Mouse (Mus musculus): Measurements from ENCODE around the gene 1700029H14Rik. TPM values are rescaled to one million over a fixed set of nuclear protein-coding genes. Genes with fewer than 3 reads are reported as not detected.

Gene 1700029H14Rik
- polyA plus RNA-seq, 1 experiment from 2014 or later: not detected

DNA sequence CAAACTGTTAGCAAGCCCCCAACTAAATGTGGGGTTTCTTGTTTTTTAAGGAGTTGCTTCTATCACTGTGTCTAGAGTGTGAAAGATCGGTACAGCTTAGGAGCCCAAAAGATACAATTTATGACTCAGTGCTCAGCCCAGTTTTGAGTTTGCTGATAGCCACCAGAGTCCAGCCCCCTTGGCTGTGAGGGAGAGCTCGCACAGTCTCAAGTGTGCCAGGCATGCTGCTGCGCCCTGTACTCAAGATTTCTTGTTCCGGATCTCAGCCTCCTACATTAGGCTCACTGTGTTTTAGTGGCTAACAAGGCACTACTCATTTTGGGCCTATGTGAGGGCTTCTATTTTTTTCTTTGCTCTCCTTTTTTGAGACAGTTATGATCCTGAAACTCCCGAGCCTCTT is 22.1 kb downstream of the 1700029H14Rik start:
- Histone ChIP-seq H3K9me3 (no peaks in the 10 kb centered on the region; the same call in 1 of the 2 replicates), H3K9ac (no peak overlapping the region), H3K27ac (no peak overlapping the region), H3K4me2 (replicated peaks) (no peak overlapping the region), H3K4me1 (no peaks in the 10 kb centered on the region), H3K36me3 (no peaks in the 10 kb centered on the region), H3K4me3 (no peak overlapping the region), H3K27me3 (replicated peaks) (no peaks in the 10 kb centered on the region)
- WGBS: 81% methylated on average over 5 of the region's 5 CpGs
- no peak for ATAC-seq (ENCODE audit: low FRiP score, low read depth)

DNA sequence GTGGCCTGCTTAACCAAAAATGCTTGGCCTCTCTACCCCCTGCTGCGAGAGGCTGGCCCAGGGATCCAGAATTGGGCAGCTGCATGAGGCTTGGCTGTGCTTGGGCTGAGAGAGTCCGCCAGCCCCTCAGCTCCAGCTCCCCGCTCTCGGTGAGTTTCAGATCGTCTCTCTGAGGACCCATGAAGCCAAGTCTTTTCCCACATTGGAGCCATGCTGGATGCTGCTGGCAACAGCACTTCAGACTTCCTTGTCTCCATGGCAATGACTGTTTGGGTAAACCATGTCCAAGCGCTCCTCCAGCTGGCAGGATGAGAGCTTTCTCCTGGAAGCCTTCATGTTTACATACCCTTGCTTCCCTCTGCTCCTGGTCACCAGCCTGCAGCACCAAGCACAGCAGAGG is 23.4 kb downstream of the 1700029H14Rik start:
- H3K4me1 ChIP-seq: no peaks in the 10 kb centered on the region
- H3K27me3 ChIP-seq (replicated peaks): no peaks in the 10 kb centered on the region
- no peak overlapping the region for H3K9ac ChIP-seq
- no peak overlapping the region for H3K27ac ChIP-seq
- H3K4me2 ChIP-seq (replicated peaks): no peak overlapping the region
- 71% methylated on average over 6 of the region's 6 CpGs for WGBS
- no peak overlapping the region for H3K4me3 ChIP-seq
- H3K36me3 ChIP-seq: no peaks in the 10 kb centered on the region
- no peaks in the 10 kb centered on the region for H3K9me3 ChIP-seq
- ATAC-seq (ENCODE audit: low FRiP score, low read depth): no peak

DNA sequence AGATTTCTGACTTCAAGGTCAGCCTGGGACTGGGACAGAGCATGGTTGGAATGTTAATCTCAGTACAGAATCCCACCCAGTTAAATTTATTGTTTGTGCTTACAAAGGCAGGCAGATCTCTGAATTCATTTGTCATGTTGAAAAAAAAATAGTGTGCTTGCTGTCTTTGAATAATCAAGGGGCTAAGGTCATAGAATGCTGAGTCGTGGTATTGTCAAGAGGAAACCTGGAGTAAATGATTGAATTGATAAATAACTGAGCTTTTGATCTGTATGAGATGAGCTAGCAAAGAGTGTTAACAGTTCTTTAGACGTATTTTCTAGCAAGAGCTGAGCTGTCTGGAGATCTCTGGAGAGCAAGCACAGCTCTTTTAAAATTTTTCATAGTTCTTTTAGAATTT is 25.2 kb downstream of the 1700029H14Rik start:
- Histone ChIP-seq H3K4me2 (replicated peaks) (no peak overlapping the region), H3K4me3 (no peak overlapping the region), H3K4me1 (no peaks in the 10 kb centered on the region), H3K9me3 (no peaks in the 10 kb centered on the region), H3K27ac (no peak overlapping the region), H3K36me3 (no peaks in the 10 kb centered on the region), H3K9ac (no peak overlapping the region), H3K27me3 (replicated peaks) (no peaks in the 10 kb centered on the region)
- ATAC-seq (ENCODE audit: low FRiP score, low read depth): no peak
- WGBS: 39% methylated on average over 2 of the region's 2 CpGs

DNA sequence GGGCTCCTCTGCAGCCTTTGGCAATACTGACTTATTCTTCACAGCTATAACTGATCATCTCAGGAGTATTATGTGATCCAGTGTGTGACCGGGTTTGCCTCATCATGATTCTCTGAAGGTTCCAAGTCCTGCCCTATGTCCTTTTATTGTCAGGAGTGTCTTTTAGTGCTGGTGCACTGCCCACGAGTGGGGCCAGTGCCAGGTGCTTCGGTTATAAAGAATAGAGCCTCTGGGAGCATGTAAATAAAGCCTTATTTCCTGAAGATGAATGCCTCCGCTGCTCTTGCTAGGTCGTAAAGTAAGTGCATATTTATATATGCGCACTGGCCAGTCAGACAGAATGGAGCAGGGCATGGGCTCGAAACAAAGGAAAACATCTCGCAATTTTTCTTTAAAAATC is 29.1 kb downstream of the 1700029H14Rik start:
- ATAC-seq (ENCODE audit: low FRiP score, low read depth): no peak
- Histone ChIP-seq H3K36me3 (no peaks in the 10 kb centered on the region), H3K9me3 (no peaks in the 10 kb centered on the region), H3K9ac (no peak overlapping the region), H3K4me3 (no peak overlapping the region), H3K27me3 (replicated peaks) (no peaks in the 10 kb centered on the region), H3K4me1 (peaks cover 23% of the 10 kb centered on the region), H3K4me2 (replicated peaks) (no peak overlapping the region), H3K27ac (no peak overlapping the region)
- 71% methylated on average over 8 of the region's 8 CpGs for WGBS

DNA sequence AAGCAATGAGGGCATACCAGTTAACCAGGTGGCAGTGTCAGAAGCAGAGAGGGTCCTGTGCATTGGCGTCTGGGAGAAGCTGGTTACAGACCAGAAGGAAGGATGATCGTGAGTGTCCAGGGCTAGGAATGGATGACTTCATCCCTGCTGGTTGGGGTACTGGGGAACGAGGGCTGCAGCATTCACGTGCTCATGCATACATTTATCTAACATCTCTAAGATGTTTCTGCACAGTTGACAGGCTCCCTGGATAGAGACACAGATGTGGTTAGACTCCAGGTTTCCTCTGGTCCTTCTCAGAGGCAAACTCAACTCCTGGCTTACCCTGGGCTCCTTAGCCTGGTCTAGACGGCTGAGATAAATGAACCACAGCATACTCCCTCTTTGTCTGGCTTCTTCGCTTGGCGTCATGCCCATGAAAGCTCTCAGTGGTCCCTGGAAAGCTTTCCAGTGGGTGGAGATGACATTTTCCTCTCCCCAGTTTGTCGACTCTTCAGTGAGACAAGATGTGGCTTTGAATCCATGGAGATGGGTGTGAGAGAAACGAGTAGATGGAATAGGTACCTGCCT is 30.6 kb downstream of the 1700029H14Rik start:
- WGBS: 68% methylated on average over 9 of the region's 9 CpGs
- no peak for ATAC-seq (ENCODE audit: low FRiP score, low read depth)
- Histone ChIP-seq H3K4me2 (replicated peaks) (no peak overlapping the region), H3K4me1 (peaks cover 23% of the 10 kb centered on the region), H3K27me3 (replicated peaks) (no peaks in the 10 kb centered on the region), H3K9ac (no peak overlapping the region), H3K27ac (no peak overlapping the region), H3K9me3 (peaks cover 7% of the 10 kb centered on the region; the same call in 1 of the 2 replicates), H3K4me3 (no peak overlapping the region), H3K36me3 (no peaks in the 10 kb centered on the region)

DNA sequence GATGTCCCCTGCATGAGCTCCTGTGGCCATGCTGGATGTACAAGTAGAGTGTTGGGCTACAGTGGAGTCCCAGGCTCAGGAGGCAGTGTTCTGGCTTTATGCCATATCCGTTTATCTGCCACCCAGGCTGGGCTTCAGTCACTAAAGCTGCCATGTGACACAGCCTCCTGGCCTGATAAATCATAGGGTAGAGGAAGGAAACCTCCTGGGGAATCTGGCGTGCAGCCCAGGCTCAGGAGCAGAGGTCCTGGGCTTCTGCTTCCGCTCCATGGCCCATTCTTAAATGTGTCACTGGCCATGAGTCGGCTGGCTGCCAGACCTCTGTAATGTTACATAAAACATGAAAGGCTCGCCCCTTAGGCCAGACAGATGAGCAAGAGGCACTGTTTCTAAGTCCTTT is 31.3 kb downstream of the 1700029H14Rik start:
- Histone ChIP-seq H3K9ac (no peak overlapping the region), H3K4me3 (no peak overlapping the region), H3K27ac (no peak overlapping the region), H3K27me3 (replicated peaks) (no peaks in the 10 kb centered on the region), H3K4me1 (peaks cover 23% of the 10 kb centered on the region), H3K9me3 (peaks cover 7% of the 10 kb centered on the region; the same call in 1 of the 2 replicates), H3K36me3 (no peaks in the 10 kb centered on the region), H3K4me2 (replicated peaks) (no peak overlapping the region)
- 29% methylated on average over 5 of the region's 5 CpGs for WGBS
- peak; percentile 84 for ATAC-seq (ENCODE audit: low FRiP score, low read depth)

DNA sequence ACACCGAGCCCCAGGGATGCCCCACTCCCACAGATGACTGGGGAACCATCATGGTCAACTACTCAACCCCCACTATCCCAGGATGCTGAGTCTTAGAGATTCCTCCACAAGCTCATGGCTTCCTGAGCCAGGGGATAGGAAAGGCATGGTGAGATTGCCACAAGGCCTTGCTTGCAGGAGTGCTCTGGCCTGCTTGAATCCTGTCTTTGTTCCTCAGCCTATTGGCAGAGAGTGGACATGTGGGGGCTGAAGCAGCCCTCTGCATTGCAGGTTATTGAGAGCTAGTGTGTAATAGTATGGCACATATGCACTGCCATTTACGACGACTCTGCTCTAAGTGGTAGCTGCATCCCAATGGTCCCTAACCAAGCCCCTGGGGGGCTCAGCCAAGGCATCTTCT is 31.9 kb downstream of the 1700029H14Rik start:
- Histone ChIP-seq H3K4me2 (replicated peaks) (no peak overlapping the region), H3K27me3 (replicated peaks) (no peaks in the 10 kb centered on the region), H3K9me3 (peaks cover 7% of the 10 kb centered on the region; the same call in 1 of the 2 replicates), H3K9ac (no peak overlapping the region), H3K27ac (no peak overlapping the region), H3K4me1 (peaks cover 23% of the 10 kb centered on the region), H3K4me3 (no peak overlapping the region), H3K36me3 (no peaks in the 10 kb centered on the region)
- 81% methylated on average over 3 of the region's 3 CpGs for WGBS
- ATAC-seq (ENCODE audit: low FRiP score, low read depth): peak; percentile 46; the same call in 1 of the 2 replicates

DNA sequence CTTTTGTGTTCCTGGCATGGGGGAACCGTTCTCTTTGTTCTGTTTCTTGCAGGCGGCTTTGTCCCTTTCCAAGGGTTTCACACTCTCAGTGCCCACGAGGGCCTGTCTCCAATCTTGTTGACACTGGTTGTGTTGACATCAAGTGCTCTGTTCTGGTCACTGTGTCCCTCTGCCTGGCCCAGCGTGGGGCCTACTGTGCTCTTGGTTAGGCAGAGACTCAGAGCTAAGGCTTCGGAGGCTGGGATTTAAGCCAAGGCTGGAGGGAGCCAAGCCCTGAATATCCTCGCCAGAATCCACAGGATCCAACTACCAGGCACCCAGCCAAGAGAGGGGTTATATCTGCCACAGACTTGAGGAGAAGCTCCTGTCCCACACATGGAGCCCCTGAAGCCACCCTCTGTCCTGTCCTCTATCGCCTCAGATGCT is 32.4 kb downstream of the 1700029H14Rik start:
- Histone ChIP-seq H3K27me3 (replicated peaks) (no peaks in the 10 kb centered on the region), H3K4me3 (no peak overlapping the region), H3K36me3 (no peaks in the 10 kb centered on the region), H3K9ac (no peak overlapping the region), H3K27ac (no peak overlapping the region), H3K4me2 (replicated peaks) (no peak overlapping the region), H3K9me3 (peaks cover 7% of the 10 kb centered on the region; the same call in 1 of the 2 replicates), H3K4me1 (peaks cover 23% of the 10 kb centered on the region)
- 77% methylated on average over 7 of the region's 7 CpGs for WGBS
- no peak for ATAC-seq (ENCODE audit: low FRiP score, low read depth)

DNA sequence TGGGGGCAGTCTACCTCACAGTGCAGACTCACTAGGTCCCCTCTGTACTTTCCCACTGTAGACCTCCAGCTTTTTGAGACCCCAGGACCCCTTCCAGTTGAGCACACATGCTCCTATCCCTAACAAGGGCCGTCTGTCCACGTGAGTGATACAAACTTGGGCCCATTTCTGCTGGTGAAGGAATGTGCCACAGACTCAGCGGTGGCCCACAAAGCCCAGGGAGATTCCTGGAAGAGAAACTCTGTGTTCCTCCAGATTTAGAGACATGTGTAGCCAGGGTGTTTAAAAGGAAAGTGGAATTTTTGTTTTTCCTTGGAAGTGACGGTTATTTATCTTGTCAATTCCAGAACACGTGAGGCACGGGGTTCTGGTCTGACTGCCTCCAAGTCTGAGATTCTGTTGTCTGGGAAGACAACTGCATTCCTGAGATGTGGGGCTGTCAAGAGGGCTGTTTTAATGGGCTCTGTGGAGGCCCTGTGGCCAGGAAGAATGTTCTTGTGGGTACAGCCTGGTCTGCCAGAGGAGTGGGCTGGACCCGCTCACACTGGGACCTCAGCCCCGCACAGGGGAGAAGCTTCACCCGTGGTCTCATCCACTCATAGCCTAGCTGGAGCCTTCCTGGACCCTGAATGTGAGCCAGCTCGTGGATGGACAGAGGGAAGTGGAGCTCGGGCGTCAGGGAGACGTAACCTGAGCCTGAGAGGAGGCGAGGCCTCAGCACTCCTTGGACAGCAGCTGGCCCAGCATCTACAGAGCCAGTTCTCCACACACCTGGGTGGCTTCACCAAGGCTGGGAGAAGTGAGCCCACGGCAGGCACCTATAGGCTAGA is 33.0 kb downstream of the 1700029H14Rik start:
- H3K4me3 ChIP-seq: no peak overlapping the region
- no peak overlapping the region for H3K4me2 ChIP-seq (replicated peaks)
- peaks cover 7% of the 10 kb centered on the region; the same call in 1 of the 2 replicates for H3K9me3 ChIP-seq
- 67% methylated on average over 15 of the region's 15 CpGs for WGBS
- H3K36me3 ChIP-seq: no peaks in the 10 kb centered on the region
- H3K9ac ChIP-seq: no peak overlapping the region
- H3K27me3 ChIP-seq (replicated peaks): no peaks in the 10 kb centered on the region
- no peak overlapping the region for H3K27ac ChIP-seq
- ATAC-seq (ENCODE audit: low FRiP score, low read depth): no peak
- H3K4me1 ChIP-seq: peaks cover 23% of the 10 kb centered on the region

DNA sequence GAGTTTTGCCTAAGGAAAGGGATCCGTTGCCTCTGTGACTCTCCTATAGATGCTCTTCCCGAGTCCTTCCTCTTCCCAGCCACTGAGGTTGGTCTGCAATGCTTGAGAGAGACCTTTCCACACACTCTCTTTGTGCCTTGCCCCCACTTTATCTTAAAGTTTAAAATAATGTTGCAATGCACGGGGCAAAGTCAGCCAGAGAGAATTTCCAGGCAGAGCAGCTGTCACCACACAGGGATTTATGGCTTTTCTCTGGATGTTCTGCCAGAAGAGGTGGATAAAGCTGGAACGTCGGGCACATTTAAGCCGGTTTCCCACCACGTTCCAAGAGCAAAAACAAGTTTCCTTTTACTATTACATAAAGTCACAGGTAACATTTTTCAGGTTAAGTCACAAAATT is 40.9 kb downstream of the 1700029H14Rik start:
- Histone ChIP-seq H3K4me1 (no peaks in the 10 kb centered on the region), H3K9ac (no peak overlapping the region), H3K4me3 (no peak overlapping the region), H3K36me3 (no peaks in the 10 kb centered on the region), H3K27me3 (replicated peaks) (no peaks in the 10 kb centered on the region), H3K4me2 (replicated peaks) (no peak overlapping the region), H3K27ac (no peak overlapping the region), H3K9me3 (no peaks in the 10 kb centered on the region)
- no peak for ATAC-seq (ENCODE audit: low FRiP score, low read depth)
- 64% methylated on average over 7 of the region's 7 CpGs for WGBS

DNA sequence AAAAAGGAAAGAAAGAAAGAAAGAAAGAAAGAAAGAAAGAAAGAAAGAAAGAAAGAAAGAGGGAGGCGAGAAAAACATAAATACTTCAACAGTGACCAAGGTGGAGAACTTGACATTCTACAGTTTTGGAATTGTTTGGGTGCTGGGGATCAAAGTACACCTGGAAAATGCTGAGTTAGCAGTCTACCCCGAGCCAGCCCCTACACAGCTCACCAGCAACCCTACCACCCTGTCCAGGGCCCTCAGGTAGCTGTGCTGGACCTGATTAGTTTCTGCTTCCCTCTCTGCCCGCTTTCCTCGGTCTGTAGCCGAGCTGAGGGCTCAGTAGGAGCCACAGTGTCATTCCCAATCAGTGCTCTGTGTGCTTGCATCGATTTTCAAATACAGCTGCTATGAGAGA is 41.9 kb downstream of the 1700029H14Rik start:
- H3K36me3 ChIP-seq: no peaks in the 10 kb centered on the region
- H3K4me3 ChIP-seq: no peak overlapping the region
- no peaks in the 10 kb centered on the region for H3K27me3 ChIP-seq (replicated peaks)
- H3K9ac ChIP-seq: no peak overlapping the region
- H3K9me3 ChIP-seq: no peaks in the 10 kb centered on the region
- no peak overlapping the region for H3K27ac ChIP-seq
- 74% methylated on average over 6 of the region's 6 CpGs for WGBS
- ATAC-seq (ENCODE audit: low FRiP score, low read depth): no peak
- no peak overlapping the region for H3K4me2 ChIP-seq (replicated peaks)
- H3K4me1 ChIP-seq: no peaks in the 10 kb centered on the region

DNA sequence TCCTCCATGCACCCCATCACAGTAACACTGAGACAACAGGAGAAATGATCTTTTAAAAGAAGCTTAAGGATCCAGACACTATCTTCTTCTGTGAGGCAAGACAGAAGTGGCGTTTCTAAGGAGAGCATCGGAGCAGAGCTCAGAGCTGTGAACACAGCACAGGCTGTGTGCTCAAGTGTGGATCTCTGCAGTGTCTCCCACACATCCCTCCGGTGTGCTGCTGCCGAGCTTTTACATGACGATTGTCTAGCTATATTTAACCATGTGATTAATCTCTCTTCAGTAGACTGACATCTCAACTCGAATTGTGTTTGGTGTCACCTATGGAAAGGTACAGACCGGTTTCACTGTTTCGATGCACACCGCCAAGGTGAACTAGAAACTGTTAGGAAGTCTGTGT is 42.8 kb downstream of the 1700029H14Rik start:
- no peak for ATAC-seq (ENCODE audit: low FRiP score, low read depth)
- Histone ChIP-seq H3K4me1 (no peaks in the 10 kb centered on the region), H3K27me3 (replicated peaks) (no peaks in the 10 kb centered on the region), H3K4me3 (no peak overlapping the region), H3K9ac (no peak overlapping the region), H3K4me2 (replicated peaks) (no peak overlapping the region), H3K9me3 (no peaks in the 10 kb centered on the region), H3K27ac (no peak overlapping the region), H3K36me3 (no peaks in the 10 kb centered on the region)
- 90% methylated on average over 9 of the region's 9 CpGs for WGBS

Measured in neural tube, embryonic 12.5 days (tissue).